Mouse (Mus musculus) granulocyte monocyte progenitor cell, adult 5-6 weeks (primary cell): Measurements from ENCODE around the gene Pcbp3. TPM values are rescaled to one million over a fixed set of nuclear protein-coding genes. Genes with fewer than 3 reads are reported as not detected.

Source experiments
- ATAC-seq: replicated peaks from 2 replicates; pipeline ENCODE4 v1.8.0; 2016; ENCODE audit warnings: mild to moderate bottlenecking, moderate TSS enrichment, inconsistent platforms; ENCODE audit not compliant: poor library complexity, severe bottlenecking
- total RNA-seq, 2 experiments: library from RNA; stranded (forward) in 1 of 2; stranded (reverse) in 1 of 2; fragments of 200-712, 200-1000 nt in 1 of 2; fragments of >200 nt in 1 of 2; fragmentation: Nextera tagmentation in 1 of 2; gene quantifications; 2 replicates each; pipeline ENCODE4 v1.2.3; 2014 to 2017

Gene Pcbp3
- total RNA-seq, 2 experiments from 2014 or later: 9.8 to 16.1 TPM

DNA sequence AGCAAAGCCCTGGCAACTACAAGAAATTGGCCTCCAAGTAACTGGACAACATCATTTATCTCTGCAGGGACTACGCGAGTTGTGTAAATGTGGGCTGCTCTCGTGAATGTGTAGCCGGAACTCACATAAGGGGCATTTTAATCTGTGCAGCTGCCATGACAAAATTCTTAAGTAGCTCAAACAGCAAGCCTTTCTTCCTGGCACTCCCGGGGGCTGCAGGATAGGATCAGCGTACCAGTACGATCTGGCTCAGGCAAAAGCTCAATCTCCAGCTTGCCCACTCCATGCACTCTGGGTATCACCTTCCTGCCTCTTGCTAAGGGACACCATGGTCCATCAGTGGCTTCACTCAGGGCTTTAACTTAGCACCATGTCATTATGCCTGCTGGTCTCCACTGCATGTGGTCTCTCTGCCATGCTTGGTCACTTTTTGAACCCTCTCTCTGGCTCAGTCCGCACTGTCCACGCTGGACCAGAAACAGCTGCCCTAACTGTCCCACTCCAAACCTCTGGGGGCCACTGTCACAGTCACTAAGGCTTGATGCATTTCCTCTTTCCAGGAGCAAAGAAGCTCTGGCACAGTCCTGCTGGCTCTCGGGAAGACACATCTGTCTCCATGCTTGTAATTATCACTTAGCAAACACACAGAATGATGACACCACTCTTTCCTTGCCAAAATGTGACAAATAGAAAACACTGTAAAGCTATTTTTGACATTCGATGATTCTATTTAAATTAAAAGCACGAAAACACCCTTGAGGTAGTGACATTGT, 102.1 kb downstream of the Pcbp3 start:
- no peak for ATAC-seq

DNA sequence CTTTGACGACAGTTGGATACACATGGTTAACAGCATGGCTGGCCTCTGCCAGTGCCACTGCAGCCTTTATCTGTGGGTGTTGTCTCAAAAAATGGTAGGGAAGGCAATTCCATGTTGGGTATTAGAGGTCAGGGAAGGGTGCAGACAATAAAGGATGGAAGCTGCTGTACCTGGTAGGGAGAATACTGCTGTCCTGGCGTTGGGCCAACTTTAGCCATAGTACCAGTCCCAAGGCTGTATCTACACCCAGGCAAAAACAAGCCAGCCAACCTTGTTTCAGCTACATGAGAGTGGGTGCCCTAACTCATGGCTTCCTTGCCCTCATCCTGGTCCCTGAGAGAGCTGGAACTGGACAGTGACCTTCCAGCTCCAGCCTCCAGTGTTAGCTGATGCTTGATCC, 103.8 kb downstream of the Pcbp3 start:
- no peak for ATAC-seq

DNA sequence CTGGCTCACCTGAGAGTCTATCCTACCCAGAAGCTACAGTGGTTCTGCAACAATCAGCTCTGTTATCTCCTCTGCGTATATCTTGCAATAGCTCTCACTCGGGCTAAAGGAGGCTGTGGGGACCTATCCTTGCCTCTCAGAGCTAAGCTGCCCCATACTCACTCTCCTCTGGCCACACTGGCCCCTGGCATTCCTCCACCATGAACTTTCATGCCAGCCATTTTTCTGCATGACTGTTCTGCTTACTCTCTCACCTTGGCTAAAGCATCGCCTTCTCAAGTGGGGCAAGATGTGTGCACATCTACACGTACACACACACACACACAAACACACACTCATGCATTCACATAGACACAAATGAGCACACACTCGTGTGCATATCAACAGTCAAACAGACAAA, 115.2 kb downstream of the Pcbp3 start:
- no peak for ATAC-seq

DNA sequence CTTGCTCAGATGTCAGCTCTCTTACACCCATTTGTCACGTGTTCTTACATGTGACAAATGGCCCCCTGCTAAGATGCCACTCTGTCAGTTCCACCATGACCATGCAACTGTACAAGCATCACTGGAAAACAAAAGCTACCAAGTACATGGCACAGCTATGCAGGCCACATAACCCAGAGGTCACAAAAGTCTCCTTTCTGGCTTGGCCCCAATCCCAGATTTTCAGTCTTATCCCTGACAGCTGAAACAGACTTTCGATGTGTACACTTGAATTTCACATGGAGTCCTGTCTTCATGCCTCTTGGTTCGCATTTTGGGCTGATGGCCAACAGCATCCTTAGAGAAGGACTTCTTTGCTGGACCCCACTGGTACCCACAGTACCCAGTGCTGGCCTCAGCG, 116.8 kb downstream of the Pcbp3 start:
- no peak for ATAC-seq

DNA sequence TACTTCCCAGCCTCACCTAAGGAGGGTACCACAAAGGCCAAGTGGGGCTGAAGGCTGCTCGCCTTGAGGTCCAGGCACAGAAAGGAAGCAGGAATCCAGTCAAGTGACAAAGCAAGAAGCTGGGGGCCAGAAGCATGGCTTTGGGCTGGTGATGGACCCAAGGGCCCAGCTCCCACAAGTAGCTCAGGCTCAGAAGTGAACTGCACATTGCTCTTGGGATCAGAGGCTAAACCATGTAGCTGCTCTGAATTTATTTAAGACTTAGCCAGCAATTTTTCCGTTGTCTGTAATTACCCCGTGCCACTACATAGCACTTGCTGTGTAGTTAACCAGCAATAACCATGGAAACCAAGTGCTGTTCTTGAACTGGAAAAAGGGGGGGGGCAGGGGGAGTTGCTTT, 117.3 kb downstream of the Pcbp3 start:
- no peak for ATAC-seq

DNA sequence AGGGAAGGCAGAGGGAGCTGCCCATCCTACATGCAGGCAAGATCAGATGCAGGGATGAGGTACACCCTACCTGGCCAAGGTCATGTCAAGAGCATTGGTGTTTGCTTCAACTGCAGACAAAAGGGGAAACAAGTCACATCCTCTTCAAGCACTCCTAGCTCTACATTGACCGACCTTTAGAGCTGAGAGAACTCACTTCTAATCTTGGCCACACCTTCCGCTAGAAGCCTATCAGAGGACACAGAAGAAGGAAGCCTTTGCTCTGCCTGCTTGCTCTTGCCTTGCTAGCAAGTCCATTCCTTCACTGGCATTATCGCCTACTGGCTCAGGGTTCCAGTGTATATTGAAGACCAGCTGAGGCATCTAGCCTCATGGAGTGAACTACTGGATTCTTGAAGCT, 119.6 kb downstream of the Pcbp3 start:
- no peak for ATAC-seq

DNA sequence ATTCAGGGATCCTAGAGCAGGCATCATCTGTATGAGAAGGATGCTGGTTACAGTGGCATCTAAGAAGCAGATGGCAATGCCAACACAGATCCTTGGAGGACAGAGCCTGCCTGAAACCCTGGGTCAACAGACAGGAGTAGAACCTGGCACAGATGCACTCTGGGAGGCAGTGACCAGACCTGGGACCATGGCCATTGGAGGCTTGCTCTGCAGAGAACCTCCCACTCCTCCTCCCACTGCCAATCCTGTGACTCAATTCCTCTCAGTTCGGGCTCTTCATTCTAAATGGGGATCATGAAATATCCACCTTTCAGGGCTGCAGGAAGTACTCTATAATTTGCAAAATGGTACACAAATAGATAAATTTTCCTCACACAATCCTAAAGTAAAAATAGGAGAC, 120.5 kb downstream of the Pcbp3 start:
- ATAC-seq: no peak

DNA sequence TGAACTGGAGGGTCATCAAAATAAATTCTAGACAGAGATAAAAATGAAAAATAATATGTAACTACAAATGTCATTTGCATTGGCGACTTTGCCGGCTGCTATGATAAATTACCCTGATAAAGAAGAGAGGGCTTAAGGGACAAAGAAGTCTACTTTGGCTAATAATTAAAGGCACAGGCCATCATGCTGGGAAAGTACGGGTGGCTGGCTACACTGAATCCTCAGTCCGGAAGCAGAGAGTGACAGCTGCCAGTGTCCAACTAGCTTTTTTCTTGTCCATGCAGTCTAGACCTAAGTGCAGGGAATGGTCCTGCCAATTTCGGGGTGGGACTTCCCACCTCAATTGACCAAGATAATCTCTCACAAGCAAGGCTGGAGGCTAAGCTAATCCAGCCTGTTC, 121.1 kb downstream of the Pcbp3 start:
- no peak for ATAC-seq

DNA sequence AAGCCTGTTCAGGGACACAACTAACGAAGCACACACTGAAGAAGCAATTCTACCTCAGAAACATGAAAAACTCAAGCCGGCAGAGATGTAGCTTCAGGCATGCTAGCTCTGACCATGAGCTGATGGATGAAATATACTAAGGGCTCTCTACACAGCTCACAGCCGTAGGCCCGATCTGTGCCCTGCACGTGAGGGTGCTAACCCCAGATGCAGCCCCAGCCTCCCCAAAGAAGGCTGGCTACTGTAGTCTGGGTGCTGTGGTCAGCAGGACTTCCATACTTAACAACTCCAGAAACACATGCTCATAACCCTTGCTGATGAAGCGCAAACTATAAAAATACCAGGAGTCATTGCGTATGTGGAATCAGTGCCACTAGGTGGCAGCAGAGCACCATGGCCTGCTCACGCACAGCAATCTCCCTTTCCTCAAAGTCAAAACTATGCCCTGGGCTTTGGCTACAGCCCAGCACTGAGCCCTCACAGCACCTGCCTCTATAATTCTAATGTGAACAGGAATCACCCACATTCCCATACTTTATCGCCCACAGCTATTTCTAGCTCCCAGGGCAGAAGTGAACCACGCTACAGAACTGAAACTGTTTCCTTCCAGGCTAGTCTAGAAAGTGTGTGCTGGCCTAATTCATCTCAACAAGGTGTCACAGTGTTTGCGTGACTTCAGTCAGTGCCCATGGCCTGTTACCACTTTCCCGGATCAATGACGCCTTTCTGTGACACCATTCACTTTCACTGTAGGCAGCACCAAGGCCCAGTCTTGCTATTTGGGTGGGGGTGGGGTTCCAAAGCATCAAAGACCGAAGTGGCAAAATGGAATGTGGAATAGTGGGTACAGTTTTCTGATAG, 126.0 kb downstream of the Pcbp3 start:
- ATAC-seq: peak; percentile 92

DNA sequence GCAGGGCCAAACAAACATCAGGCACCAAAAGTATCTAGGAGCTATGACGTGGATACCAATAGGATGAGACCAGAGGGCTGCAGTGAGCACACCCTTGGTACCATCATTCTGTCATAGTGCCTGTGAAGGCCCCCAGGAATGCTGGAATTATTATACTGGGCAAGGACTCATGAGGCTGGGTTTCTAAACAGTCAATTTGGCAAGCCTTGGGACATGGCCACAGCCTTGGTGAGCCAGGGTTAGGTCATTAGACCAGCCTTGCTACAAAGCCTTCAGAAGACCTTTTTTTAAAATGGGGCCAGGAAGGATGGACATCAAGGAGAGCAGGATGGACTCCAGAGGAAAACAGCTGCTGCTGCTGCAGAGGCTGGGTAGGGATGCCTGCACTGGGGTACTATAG, 128.8 kb downstream of the Pcbp3 start:
- ATAC-seq: no peak

DNA sequence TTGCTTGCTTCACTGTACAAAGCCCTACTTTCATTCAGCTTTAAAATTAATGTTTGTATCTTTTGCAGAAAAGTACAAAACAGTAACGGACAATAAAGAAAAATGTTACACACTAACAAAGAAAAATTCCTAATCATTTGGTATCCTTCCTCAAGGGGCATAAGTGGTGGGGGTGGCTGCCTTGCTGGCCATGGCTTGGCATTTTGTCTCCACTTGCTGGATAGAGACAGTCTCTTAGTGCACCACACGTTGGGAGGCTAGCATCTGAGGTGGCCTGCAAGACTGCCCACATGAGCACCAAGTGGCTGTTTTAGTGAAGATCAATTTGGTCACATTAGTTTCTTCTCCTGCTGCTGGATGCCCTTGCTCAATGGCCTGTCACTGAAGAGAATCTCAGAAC, 129.8 kb downstream of the Pcbp3 start:
- no peak for ATAC-seq

DNA sequence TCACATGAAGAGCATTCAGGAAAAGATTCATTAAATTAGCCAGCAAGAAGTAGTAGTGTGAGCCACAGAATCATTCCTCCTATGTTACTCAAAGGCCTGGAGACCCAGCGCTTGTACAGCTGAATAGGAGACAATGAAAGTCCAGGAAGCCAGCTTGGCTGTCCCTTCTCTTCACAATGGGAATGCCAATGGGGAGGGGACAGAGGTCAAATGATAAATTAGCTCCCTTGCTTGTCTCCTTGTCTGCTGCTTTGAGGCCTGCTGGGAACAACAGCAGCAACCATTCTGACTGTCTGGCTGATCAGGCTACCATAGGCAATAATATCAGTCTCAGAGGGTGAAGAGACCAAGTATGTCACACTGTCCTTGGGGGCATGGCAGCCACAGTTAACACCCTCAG, 130.5 kb downstream of the Pcbp3 start:
- no peak for ATAC-seq

DNA sequence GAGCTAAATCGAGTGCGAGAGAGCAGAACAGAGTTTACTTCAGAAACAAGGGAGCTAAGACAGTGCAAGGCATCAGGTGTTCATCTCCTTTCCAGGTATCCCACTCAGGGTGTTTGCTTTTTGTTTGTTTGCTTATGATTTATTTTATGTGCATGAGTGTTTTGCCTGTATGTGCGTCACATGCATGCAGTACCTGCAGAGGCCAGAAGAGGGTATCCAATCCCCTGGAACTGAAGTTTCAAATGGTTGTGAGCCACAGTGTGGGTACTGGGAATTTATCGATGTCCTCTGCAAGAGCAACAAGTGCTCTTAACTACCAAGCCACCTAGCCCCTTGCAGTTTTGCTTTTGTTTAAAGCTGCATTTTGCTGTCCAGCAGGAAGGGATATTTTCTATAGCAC, 132.8 kb downstream of the Pcbp3 start:
- no peak for ATAC-seq

DNA sequence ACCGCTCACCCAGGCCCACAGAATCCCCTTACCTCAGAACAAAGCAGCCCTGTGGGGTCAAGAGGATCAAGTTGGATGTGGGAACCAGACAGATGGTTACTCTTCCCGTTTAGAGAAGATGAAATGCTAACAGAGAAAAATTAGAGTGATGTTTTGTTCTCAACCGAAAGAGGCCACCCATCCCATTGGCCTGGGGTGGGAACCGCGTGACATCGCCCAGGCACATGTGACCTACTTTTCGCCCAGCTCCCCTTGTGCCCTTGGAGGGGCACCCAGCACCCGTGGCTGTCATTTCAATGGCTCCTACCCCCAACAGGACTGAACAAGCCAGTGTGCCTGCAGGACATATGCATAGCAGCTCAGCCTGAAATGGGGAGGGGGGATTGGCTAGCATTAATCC, 139.0 kb downstream of the Pcbp3 start:
- no peak for ATAC-seq

DNA sequence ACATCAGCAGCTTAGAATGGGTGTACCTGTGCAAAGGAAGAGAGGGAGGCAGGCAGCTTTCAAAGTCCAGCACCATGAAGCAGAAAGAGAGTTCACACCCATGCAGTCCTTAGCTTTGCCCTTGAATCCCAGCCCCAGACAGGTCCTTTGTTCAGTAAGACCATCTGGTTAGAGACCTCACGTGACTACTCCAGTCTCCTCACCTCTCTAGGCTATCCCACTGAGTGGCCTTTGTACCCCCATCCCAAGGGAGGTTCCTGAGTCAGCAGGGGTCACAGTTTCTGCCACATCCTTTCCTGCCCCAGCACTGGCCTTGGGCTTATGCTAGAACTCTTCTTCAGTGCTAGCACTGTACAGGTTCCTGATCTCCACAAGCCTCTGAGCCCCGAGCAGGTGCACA, 142.4 kb downstream of the Pcbp3 start:
- no peak for ATAC-seq

DNA sequence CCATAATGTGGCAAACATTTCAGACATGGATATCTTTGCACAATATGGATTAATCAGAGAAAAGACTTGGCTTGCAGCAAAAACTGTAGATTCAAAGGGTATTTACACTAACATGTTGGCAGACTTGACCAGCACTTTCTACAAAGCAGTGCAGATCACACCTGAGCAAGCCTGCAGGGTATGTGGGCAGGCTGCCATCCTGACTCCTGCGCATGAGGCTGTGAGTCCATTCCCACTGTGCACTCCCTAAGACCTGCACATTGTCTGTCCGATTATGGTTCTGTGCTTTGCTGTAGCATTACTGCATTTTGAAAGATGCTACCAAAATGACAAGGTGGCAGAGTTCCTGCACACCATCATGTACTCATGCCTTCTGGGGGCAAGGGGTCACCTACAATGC, 143.3 kb downstream of the Pcbp3 start:
- ATAC-seq: no peak

DNA sequence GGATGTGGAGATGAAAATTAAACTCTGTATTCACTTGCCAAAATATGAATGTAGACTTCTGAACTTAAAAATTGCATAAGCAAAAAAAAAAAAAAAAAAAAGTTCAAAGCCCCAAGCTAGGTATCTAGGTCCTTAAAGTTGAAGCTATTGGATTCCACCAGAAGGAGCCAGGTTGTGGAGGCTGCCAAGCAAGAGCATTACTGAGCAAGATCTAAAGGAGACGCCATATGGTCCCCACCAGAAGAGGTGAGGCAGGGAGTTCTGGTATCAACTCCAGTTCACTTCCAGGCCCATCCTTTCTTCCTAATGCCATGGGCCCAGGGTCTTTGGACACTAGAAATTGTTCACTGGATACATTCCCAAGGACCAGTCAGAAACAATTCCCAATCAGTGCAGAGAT, 144.8 kb downstream of the Pcbp3 start:
- ATAC-seq: no peak

DNA sequence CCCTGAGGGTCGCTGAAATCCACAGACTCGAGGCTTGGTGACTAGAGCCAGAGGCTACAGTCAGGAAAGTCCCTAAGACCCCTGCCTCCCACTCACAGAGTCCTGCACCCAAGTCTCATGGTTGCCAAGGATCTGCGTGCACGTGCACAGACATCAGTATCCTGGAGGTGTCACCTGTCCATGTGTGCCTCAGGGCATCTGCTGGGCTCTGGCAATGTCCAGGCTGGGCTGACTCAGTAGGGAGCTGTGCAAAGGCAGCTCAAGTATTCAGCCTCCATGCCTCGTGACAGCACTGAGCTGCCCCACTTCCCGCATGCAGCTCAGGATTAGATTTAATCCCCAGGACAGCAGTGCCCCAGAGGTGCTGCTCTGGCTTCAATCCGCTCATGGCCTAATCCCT, 145.3 kb downstream of the Pcbp3 start:
- no peak for ATAC-seq

DNA sequence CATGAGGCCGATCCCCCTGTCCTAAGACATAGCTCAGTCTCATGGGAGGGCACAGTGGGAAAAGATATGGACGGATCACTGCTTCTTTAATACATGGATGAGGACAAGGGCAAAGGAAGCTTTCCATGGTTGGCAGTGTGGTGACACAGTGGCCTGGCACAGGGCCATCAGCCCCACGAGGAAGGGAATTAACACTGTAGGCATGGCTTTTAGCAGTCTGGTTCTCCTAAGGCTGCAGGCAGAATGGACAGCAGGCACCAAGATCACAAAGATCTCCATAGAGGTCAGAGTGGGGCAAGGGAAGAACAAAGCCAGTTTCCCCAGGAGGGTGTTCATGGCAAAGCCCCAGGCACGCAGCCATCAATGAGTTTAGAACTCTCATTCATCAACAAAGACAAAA, 146.2 kb downstream of the Pcbp3 start:
- ATAC-seq: no peak

DNA sequence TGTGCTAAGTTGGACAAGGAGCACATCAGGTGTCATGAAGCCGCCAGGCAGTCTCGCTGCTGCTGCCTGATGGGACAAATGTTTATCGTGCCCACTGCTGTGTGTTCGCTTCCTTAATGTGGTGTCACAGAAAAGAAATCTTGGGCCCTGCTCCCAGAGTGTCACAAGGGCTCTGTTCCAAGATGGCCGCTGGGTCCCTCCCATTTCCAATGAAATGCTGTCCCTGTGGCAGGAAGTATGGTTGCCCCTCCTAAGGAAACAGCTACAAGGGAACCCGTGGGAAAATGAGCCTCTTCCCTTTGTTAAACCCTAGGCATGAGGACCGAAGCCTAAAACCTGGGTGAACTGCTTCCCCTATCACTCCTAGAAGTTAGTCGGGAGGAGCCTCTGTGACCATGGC, 146.9 kb downstream of the Pcbp3 start:
- ATAC-seq: no peak

DNA sequence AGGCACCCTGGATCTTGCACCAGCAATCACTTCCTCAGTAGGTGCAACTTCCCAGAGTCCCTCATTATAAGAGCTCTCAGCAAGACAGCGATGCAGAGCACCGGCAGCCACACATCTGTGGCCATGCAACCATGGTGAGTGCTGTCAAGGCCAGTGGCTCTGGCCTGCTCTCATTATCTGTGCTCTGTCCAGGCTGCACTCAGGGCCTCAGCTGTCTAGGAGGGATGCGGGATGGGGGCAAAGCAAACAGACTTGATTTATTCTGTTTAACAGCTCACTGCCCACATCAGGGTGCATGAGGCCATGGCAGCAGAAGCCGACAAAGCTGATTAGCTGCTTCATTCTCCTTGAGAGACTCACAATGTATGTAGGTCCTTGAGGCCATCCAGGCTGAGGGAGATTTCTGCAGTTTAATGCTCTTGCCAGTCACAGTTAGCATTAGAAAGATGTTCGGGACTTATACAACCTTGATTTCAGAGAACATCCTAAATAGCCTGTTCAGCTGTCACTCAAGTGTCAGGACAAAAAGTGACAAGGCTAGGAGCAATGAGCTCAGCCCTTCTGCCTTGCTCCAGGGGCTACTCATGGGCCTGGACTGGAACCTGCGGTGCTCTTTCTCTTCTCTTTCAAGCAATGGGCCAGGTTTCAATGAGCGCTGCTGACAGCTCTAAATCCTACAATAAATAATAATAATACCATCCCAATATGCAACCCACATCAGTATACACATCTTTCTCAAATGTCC, 151.6 kb downstream of the Pcbp3 start:
- ATAC-seq: no peak
